Mouse (Mus musculus): ENCODE measurements around the gene Sept6.

The Sept6 gene

DNA sequence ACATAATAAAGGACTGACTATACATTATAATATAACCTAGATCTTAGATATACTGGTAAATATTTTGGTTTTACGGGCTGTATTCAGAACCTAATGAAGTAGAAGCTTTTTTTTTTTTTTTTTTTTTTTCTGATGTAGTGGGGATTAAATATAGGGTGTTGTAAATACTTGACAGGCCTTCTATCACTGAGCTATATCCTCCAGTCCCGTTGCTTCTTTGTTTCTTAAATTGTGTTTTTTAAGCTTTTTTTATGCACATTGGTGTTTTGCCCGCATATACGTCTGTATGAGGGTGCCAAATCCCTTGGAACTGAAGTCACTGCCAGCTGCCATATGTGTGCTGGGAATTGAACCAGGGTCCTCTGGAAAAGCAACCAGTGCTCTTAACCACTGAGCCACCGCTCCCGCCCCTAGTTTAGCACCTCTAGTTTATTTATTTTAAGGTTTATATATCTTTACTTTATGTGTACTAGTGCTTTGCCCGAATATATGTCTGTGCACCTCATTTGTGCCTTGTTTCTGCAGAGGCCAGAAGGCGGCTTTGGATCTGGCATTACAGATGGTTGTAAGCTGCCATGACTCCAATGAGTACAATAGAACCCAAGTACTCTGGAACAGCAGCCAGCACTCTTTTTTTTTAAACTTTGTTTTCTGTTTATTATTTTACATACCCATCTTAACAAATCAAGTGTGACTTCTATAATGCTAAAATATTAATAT is 126.8 kb downstream of the Sept6 start:
- no peak for DNase-seq (ENCODE audit: low spot score in 2 of 2)

DNA sequence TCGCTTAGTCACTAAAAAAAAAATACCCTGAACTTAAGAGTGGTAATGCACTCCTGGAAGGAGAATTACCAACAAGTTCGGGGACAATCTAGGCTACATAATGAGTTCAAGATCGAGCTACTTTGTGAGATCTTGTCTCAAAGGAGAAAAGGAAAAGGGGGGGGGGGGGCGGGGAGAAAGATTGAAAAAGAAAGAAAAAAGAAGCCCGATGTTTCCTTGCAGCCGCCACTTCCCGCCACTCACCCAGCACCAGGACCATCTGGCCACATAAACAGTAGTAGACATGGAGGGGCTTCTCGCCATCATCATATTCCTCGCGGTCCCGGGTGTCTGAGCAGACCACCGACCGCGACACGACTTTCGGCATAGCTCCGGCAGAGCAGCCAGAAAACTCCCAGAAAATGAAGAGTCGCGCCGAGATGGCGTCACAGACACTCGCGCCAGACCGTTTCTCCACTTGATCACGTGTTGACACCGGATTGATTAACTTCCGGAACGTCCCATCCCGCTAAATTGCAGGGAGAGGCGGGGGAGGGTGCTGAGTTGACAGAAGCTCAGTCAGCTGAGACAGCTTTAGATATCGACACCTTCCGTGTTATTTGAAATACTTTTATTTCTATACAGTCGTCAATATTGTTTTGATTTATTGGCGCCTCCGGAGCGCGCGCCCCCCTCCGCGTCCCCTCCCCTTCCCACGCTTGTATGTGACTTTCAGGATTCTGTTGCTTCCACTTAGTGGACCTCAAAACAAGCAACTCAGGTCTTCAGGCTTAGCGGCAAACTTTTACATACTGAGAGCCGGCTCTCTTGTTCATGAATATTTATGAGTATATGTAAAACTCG is 127.6 kb downstream of the Sept6 start:
- DNase-seq (ENCODE audit: low spot score in 2 of 2): peak; percentile 66 to 70
